Mouse (Mus musculus): ENCODE data around the gene Alkbh5.
"Not testable (repeated sequence)": the region's sequence is repeated elsewhere in the genome, so short reads cannot be mapped to it uniquely, and the experiment has no call there.

The Alkbh5 gene

GRCm38 (mm10) chr11:60536180-60536858, at the start of gene Alkbh5:
Gene Alkbh5 (plus strand): TSS chr11:60536381.
- DNase-seq: no peak

- DNase-seq: no peak
Observed at GRCm38 (mm10) chr11:60492726-60493125, 43.5 kb upstream of the Alkbh5 start.

DNA sequence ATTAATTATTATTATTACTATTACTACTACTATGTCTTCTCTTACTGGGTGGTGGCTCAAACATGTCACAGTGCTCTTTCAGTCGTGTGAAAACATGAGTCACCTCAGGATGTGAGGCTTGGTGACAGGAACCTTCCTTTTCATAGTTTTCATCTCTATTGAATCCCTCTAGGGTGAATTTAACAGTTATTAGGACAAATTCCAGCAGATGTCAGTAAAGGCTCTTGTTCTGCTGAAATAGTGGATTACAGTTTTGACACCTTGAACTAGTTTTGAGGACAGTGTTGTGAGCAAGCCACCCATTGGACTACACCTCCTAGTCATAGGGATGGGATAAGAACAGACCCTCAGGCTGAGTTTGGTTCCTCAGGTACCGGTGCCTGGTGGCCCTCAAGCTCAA, 40.5 kb upstream of the Alkbh5 start:
- no peak for DNase-seq

DNA sequence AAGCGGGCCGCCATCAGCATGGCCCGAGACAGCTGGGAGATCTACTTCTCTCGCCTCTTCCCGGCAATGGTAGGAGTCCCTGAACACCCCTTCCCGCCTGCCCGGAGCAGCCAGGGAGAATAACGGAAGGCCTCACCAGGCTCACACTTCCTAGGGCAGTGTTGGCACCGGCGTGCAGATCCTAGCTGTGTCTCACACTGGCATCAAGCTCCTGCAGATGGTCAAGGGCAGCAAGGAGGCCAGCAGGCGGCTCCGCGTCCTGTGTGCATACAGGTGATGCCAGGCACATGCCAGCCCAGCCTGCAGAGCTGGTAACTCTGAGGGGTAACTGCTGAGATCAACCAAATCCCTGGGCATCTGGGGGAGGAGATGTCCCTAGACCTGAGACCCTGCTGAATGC, 28.9 kb upstream of the Alkbh5 start:
- no peak for DNase-seq

DNA sequence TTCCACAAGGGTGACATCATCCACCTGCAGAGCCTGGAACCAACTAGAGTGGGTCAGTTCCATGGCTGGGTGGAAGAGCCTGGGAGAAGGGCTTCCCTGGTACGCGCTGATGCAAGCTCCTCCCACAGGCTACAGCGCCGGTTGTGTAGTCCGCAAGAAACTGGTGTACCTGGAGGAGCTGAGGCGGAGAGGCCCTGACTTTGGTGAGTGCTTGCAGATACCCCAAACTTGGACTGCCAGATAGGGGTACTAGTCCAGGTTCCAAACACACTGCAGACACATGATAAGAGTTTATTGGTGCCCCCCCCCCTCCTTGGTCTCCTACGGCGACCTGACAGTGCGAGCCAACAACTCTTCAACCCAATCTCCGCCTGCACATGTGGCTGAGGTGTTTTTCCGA, 27.2 kb upstream of the Alkbh5 start:
- DNase-seq: no peak

GRCm38 (mm10) chr11:60509500-60509899, 26.7 kb upstream of the Alkbh5 start:
- DNase-seq: peak; percentile 9

- no peak for DNase-seq
Observed at GRCm38 (mm10) chr11:60511893-60512292, 24.3 kb upstream of the Alkbh5 start.

DNA sequence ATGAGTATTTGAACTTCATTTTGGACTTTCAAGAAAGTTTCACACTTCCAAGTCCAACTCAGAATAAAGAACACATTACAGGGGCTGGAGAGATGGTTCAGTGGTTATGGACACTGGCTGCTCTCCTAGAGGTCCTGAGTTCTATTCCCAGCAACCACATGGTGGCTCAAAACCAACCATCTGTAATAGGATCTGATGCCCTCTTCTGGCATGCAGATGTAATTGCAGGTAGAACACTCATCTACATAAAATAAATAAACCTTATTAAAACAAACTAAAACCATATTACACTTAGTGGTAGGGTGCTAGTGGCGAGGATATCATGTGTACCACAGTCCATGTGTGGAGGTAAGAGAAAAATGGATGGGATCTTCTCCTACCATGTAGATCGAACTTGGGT, 23.7 kb upstream of the Alkbh5 start:
- DNase-seq: no peak

GRCm38 (mm10) chr11:60514941-60515340, 21.2 kb upstream of the Alkbh5 start:
- no peak for DNase-seq

DNA sequence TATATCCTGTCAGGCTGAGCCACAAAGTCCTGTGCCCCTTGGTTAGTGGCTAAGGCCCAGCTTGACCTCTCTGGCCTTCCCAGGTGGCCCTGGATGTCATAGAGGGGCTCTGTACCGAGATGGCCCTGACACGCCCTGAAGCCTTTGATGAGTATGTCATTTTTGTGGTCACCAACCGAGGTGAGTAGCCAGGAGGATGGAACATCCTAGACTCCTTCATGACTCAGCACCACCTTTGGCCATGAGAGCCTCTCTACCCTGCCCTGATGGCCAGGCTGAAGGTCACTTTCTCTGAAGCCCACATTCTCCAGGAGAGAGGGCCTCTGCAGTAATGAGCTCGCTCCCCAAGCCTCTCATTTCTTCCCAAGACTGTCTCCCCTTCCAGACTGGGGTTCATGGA, 17.9 kb upstream of the Alkbh5 start:
- DNase-seq: no peak

- DNase-seq: no peak
Observed at GRCm38 (mm10) chr11:60522027-60522426, 14.2 kb upstream of the Alkbh5 start.

GRCm38 (mm10) chr11:60522661-60523365, 13.4 kb upstream of the Alkbh5 start:
- no peak for DNase-seq

- DNase-seq: no peak
Observed at GRCm38 (mm10) chr11:60526461-60526860, 9.7 kb upstream of the Alkbh5 start.

DNA sequence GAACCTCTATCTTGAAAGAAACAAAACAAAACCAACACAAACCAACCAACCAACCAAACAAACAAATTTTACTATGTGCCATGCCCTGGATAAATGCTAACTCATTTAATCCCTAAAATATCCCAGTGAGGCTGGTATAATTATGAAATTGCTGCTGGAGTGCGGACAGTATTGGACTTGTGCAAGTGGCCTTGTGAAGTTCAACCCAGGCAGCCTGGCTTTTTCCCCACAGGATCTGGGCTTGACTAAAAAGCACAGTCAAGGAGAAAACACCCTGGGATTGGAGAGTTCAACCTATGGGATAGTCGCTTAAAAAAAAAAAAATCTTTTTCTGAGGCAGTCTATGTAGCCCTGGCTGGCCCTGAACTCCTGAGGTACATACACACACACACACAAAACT, 505 bp upstream of the Alkbh5 start:
- DNase-seq: no peak

DNA sequence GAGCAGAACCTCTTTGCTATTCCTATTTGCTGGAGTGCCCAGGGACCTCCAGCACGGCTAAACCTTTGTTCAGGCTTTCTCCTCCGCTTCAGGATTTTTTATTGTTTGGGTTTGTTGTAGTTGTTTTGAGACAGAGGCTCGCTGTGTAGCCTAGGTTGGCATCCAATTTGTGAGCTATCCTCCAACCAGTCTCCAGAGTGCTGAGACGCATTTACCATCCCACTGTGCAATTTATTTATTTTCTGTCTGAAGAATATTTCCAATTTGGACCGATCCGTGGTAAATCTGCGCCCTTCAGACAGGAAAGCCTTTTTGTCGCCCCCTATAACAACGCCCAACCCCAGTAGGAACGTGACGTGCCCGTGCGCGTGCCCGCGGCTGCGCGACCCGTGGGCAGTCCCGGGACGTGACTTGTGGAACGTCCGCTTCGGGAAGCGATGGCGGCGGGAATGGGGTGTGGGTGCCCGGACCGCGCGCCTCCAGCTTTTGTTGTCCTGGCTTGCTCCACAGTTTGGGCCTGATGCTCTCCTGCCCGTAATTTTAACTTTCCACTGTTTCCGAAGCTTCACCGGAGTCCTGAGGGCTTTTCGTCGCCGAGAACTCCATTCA, 782 bp downstream of the Alkbh5 start:
- peak; percentile 89 for DNase-seq

DNA sequence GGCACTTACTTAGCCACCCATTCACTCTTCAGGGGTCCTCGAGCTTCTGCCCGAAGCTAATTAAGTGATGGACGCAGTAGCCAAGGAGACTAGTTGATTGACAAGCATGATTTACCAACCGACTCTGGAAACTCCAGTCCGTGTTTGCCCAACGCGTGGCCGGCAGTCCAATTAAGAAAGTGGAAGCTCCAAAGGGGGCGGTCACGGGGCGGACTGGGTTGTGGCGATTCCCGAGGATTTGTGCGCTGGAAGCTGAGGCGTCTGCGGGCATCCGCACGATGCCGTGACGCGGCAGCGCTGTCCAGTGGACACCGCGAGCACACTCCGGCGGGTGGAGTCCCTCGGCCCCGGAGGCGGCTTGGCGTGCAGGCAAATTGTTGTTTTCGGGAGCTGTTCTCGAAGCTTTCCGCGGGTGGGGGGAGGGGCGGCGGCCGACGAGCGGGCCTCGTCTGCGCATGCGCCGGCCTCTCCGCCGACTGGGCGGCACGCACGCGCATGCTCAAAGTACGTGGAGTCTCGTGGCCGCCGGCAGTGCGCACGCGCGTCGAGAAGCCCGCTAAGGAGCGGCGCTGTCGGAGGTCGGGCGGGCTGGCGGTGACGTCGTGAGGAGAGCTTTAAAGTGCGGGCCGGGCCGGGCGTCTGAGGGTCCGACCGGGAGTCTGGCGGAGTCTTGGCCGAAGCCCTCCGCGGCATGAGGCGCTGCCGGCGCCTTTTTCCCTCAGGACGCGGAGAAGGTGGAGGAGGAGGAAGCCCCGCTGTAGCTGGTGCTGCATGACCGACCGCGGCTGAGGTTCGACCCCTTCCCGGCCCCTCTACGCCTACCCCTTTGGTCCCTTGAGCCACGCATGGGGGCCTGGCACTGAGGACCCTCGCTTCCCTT, 1.5 kb downstream of the Alkbh5 start:
- peak; percentile 91 for DNase-seq

- DNase-seq: peak; percentile 72
Observed at GRCm38 (mm10) chr11:60538371-60539281, 2.4 kb downstream of the Alkbh5 start.

DNA sequence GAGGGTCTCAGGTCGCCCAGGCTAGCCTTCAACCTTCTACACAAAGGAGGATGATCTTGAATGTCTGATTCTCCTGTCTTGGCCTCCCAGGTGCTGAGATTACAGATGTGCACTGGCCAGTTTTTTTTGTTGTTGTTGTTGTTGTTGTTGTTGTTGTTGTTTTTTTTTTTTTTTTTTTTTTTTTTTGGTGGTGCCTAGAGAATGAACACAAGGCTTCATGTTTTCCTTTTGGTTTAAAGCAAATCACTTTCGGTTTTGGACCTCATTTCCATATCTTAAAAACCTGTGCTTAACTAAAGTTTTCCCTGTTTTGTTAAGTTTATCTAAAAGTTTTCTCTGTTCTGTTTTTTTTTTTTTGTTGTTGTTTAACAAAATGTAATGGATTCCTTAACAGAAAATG, 3.4 kb downstream of the Alkbh5 start:
- no peak for DNase-seq

GRCm38 (mm10) chr11:60540002-60540610, 3.9 kb downstream of the Alkbh5 start:
- no peak for DNase-seq

DNA sequence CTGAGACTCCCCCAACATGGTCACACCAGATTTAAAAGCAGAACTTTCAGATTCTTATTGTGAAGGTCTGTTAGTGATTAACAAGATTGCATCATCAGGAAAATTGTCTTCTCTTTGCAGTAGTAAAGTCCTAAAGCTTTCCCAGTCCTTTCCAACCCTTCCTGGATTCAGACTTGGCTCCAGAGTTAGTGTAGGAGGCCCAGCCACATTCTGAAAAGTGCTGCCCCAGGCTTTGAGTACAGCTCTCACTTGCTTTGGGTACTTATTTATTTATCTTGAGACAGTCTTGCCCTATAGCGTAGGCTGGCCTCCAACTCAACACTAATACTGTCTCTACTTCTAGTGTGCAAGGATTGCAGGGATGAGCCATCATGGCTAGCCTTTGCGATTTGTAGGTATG, 4.6 kb downstream of the Alkbh5 start:
- no peak for DNase-seq

GRCm38 (mm10) chr11:60541831-60542230, 5.7 kb downstream of the Alkbh5 start:
- DNase-seq: no peak

- DNase-seq: not testable (repeated sequence)
Observed at GRCm38 (mm10) chr11:60543211-60543610, 7.0 kb downstream of the Alkbh5 start.
